Mouse (Mus musculus) c-Kit-positive CD71-negative TER-119-negative erythroid progenitor cells, embryonic 14.5 days (primary cell): ENCODE measurements around the gene Ikzf3.
A peak's percentile ranks its signal among the peaks of the same experiment; 100 is the strongest.

Experiments used
- DNase-seq: peaks from one replicate; pipeline ENCODE4 v3.0.0-alpha.2; 2013; ENCODE audit warnings: low read depth

The Ikzf3 gene

GRCm38 (mm10) chr11:98568326-98568725, 22.5 kb upstream of the Ikzf3 start:
- DNase-seq = no peak

- DNase-seq = no peak
These were observed 18.1 kb upstream of the Ikzf3 start for GRCm38 (mm10) chr11:98563921-98564414.

GRCm38 (mm10) chr11:98563025-98563424, 17.2 kb upstream of the Ikzf3 start:
- no peak for DNase-seq

- DNase-seq = no peak
These were observed 15.1 kb upstream of the Ikzf3 start for GRCm38 (mm10) chr11:98560942-98561341.

- no peak for DNase-seq
These were observed 9.4 kb upstream of the Ikzf3 start for GRCm38 (mm10) chr11:98555124-98555700.

GRCm38 (mm10) chr11:98553966-98554365, 8.1 kb upstream of the Ikzf3 start:
- DNase-seq = no peak

- peak; percentile 76 for DNase-seq
These were observed 5.4 kb upstream of the Ikzf3 start, which contains the start of gene Zpbp2 for GRCm38 (mm10) chr11:98550975-98551828. Zpbp2 (plus strand) TSS chr11:98551097.

- DNase-seq = no peak
These were observed 4.6 kb upstream of the Ikzf3 start for GRCm38 (mm10) chr11:98550311-98550974.

GRCm38 (mm10) chr11:98549363-98549762, 3.5 kb upstream of the Ikzf3 start:
- no peak for DNase-seq

GRCm38 (mm10) chr11:98547308-98547693, 1.5 kb upstream of the Ikzf3 start:
- DNase-seq = no peak

GRCm38 (mm10) chr11:98546529-98547307, 887 bp upstream of the Ikzf3 start:
- no peak for DNase-seq

GRCm38 (mm10) chr11:98544890-98545677, 747 bp downstream of the Ikzf3 start:
- DNase-seq = no peak

- DNase-seq = no peak
These were observed 2.4 kb downstream of the Ikzf3 start for GRCm38 (mm10) chr11:98543414-98543813.

- no peak for DNase-seq
These were observed 3.3 kb downstream of the Ikzf3 start for GRCm38 (mm10) chr11:98542553-98542952.

GRCm38 (mm10) chr11:98540319-98540718, 5.5 kb downstream of the Ikzf3 start:
- DNase-seq = no peak

GRCm38 (mm10) chr11:98537480-98538034, 8.3 kb downstream of the Ikzf3 start:
- no peak for DNase-seq

GRCm38 (mm10) chr11:98526824-98527461, 18.9 kb downstream of the Ikzf3 start:
- DNase-seq = no peak

- no peak for DNase-seq
These were observed 20.7 kb downstream of the Ikzf3 start for GRCm38 (mm10) chr11:98525140-98525539.

- DNase-seq = no peak
These were observed 25.4 kb downstream of the Ikzf3 start for GRCm38 (mm10) chr11:98520468-98520867.

- no peak for DNase-seq
These were observed 32.4 kb downstream of the Ikzf3 start for GRCm38 (mm10) chr11:98513356-98513936.
